Mouse (Mus musculus) limb, embryonic 10.5 days (tissue): Measurements from ENCODE around the gene Efl1. TPM values are rescaled to one million over a fixed set of nuclear protein-coding genes. Genes with fewer than 3 reads are reported as not detected.

ENCODE experiments used
- DNase-seq: peaks from one replicate; pipeline ENCODE4 v3.0.0-alpha.2; 2017; ENCODE audit warnings: low spot score
- H3K27ac ChIP-seq: fragments of 300-500 bp; sonication (generic); 2 replicates; pipeline ENCODE4 v1.5.1; 2016; ENCODE audit warnings: mild to moderate bottlenecking
- H3K27me3 ChIP-seq: fragments of 300-500 bp; sonication (generic); 2 replicates; pipeline ENCODE4 v1.6.1; 2016; ENCODE audit warnings: low read depth, mild to moderate bottlenecking; ENCODE audit not compliant: poor library complexity, severe bottlenecking
- H3K36me3 ChIP-seq: fragments of 300-500 bp; sonication (generic); 2 replicates; pipeline ENCODE4 v1.6.1; 2016; ENCODE audit warnings: mild to moderate bottlenecking, moderate library complexity
- H3K4me1 ChIP-seq: fragments of 300-500 bp; sonication (generic); 2 replicates; pipeline ENCODE4 v1.6.1; 2016
- H3K4me3 ChIP-seq: fragments of 300-500 bp; sonication (generic); 2 replicates; pipeline ENCODE4 v1.5.1; 2016; ENCODE audit warnings: mild to moderate bottlenecking, moderate library complexity
- H3K9me3 ChIP-seq: fragments of 300-500 bp; sonication (generic); replicated peaks from 2 replicates; pipeline ENCODE4 v1.6.1; 2016; ENCODE audit warnings: mild to moderate bottlenecking
- WGBS: fragments of 180-500 bp; shearing (Covaris S2); methylation state at CpG from one replicate; pipeline ENCODE4 v1.1.7; 2016; 5-methylcytosine and 5-hydroxymethylcytosine counted together
- polyA plus RNA-seq: library from polyadenylated mRNA; unstranded; fragments of >200 nt; fragmentation: Nextera tagmentation; extraction: Ambion mirVana; gene quantifications from 2 replicates; pipeline ENCODE4 v1.2.1, GENCODE M21; 2016

Gene Efl1
- polyA plus RNA-seq, 1 experiment from 2014 or later = 25.8 TPM

GRCm38 (mm10) chr7:82773884-82774283 lies 125.5 kb downstream of the Efl1 start:
- peaks cover 38% of the 10 kb centered on the region for H3K4me1 ChIP-seq
- peaks cover 17% of the 10 kb centered on the region for H3K36me3 ChIP-seq
- 0 out of 2 replicates have a peak, but pooled peaks cover 2% of the 10 kb centered on the region for H3K9me3 ChIP-seq
- no peak overlapping the region for H3K4me3 ChIP-seq
- no peak for DNase-seq
- H3K27ac ChIP-seq = no peak overlapping the region; the same call in 1 of the 2 replicates
- no peaks in the 10 kb centered on the region for H3K27me3 ChIP-seq
- whole genome bisulfite sequencing = 71% methylated on average over 6 of the region's 6 CpGs

GRCm38 (mm10) chr7:82775090-82775489 lies 126.7 kb downstream of the Efl1 start:
- H3K4me3 ChIP-seq = no peak overlapping the region
- H3K9me3 ChIP-seq = 0 out of 2 replicates have a peak, but pooled peaks cover 2% of the 10 kb centered on the region
- DNase-seq = no peak
- H3K4me1 ChIP-seq = peaks cover 26% of the 10 kb centered on the region
- WGBS = 95% methylated on average over 3 of the region's 3 CpGs
- H3K27ac ChIP-seq = peak overlapping the region; percentile 47
- peaks cover 24% of the 10 kb centered on the region for H3K36me3 ChIP-seq
- no peaks in the 10 kb centered on the region for H3K27me3 ChIP-seq

GRCm38 (mm10) chr7:82783071-82783470 lies 134.7 kb downstream of the Efl1 start:
- no peaks in the 10 kb centered on the region for H3K27me3 ChIP-seq
- H3K4me1 ChIP-seq = peaks cover 7% of the 10 kb centered on the region; the same call in 1 of the 2 replicates
- H3K4me3 ChIP-seq = no peak overlapping the region
- H3K36me3 ChIP-seq = peaks cover 11% of the 10 kb centered on the region; the same call in 1 of the 2 replicates
- 77% methylated on average over 2 of the region's 2 CpGs for WGBS
- no peak overlapping the region for H3K27ac ChIP-seq
- DNase-seq = no peak
- H3K9me3 ChIP-seq = no peaks in the 10 kb centered on the region

GRCm38 (mm10) chr7:82783693-82784092 lies 135.3 kb downstream of the Efl1 start:
- Histone ChIP-seq H3K36me3 (peaks cover 11% of the 10 kb centered on the region; the same call in 1 of the 2 replicates), H3K27ac (no peak overlapping the region), H3K9me3 (no peaks in the 10 kb centered on the region), H3K27me3 (no peaks in the 10 kb centered on the region), H3K4me3 (no peak overlapping the region), H3K4me1 (peaks cover 7% of the 10 kb centered on the region; the same call in 1 of the 2 replicates)
- 23% methylated on average over 6 of the region's 6 CpGs for WGBS
- DNase-seq = no peak

- no peaks in the 10 kb centered on the region for H3K27me3 ChIP-seq
- 68% methylated on average over 6 of the region's 6 CpGs for WGBS
- 0 out of 2 replicates have a peak, but pooled peaks cover 3% of the 10 kb centered on the region for H3K36me3 ChIP-seq
- no peak for DNase-seq
- no peaks in the 10 kb centered on the region for H3K9me3 ChIP-seq
- peaks cover 7% of the 10 kb centered on the region; the same call in 1 of the 2 replicates for H3K4me1 ChIP-seq
- H3K27ac ChIP-seq = no peak overlapping the region
- no peak overlapping the region for H3K4me3 ChIP-seq
Measured at GRCm38 (mm10) chr7:82785335-82785934, 137.0 kb downstream of the Efl1 start.

- no peaks in the 10 kb centered on the region for H3K9me3 ChIP-seq
- H3K27ac ChIP-seq = no peak overlapping the region
- peaks cover 7% of the 10 kb centered on the region; the same call in 1 of the 2 replicates for H3K4me1 ChIP-seq
- no peak overlapping the region for H3K4me3 ChIP-seq
- 86% methylated on average over 2 of the region's 2 CpGs for WGBS
- no peaks in the 10 kb centered on the region for H3K27me3 ChIP-seq
- H3K36me3 ChIP-seq = no peaks in the 10 kb centered on the region
- no peak for DNase-seq
Measured at GRCm38 (mm10) chr7:82785970-82786647, 137.7 kb downstream of the Efl1 start.

GRCm38 (mm10) chr7:82792644-82793043 lies 144.2 kb downstream of the Efl1 start:
- H3K9me3 ChIP-seq = no peaks in the 10 kb centered on the region
- no peaks in the 10 kb centered on the region for H3K4me1 ChIP-seq
- WGBS = 55% methylated on average over 2 of the region's 2 CpGs
- H3K27me3 ChIP-seq = no peaks in the 10 kb centered on the region
- H3K27ac ChIP-seq = no peak overlapping the region
- no peak overlapping the region for H3K4me3 ChIP-seq
- no peak for DNase-seq
- H3K36me3 ChIP-seq = no peaks in the 10 kb centered on the region

GRCm38 (mm10) chr7:82793111-82793510 lies 144.7 kb downstream of the Efl1 start:
- no peaks in the 10 kb centered on the region for H3K36me3 ChIP-seq
- H3K4me1 ChIP-seq = no peaks in the 10 kb centered on the region
- H3K9me3 ChIP-seq = no peaks in the 10 kb centered on the region
- no peak overlapping the region for H3K4me3 ChIP-seq
- H3K27me3 ChIP-seq = no peaks in the 10 kb centered on the region
- no peak for DNase-seq
- 89% methylated on average over 1 of the region's 1 CpGs for WGBS
- H3K27ac ChIP-seq = no peak overlapping the region

GRCm38 (mm10) chr7:82794542-82794941 lies 146.1 kb downstream of the Efl1 start:
- H3K36me3 ChIP-seq = no peaks in the 10 kb centered on the region
- H3K27me3 ChIP-seq = no peaks in the 10 kb centered on the region
- H3K27ac ChIP-seq = no peak overlapping the region
- no peaks in the 10 kb centered on the region for H3K4me1 ChIP-seq
- no peaks in the 10 kb centered on the region for H3K9me3 ChIP-seq
- H3K4me3 ChIP-seq = no peak overlapping the region
- WGBS = 53% methylated on average over 1 of the region's 1 CpGs
- no peak for DNase-seq

- no peak overlapping the region for H3K27ac ChIP-seq
- 62% methylated on average over 4 of the region's 4 CpGs for WGBS
- no peaks in the 10 kb centered on the region for H3K9me3 ChIP-seq
- DNase-seq = no peak
- no peaks in the 10 kb centered on the region for H3K36me3 ChIP-seq
- H3K4me3 ChIP-seq = no peak overlapping the region
- H3K27me3 ChIP-seq = no peaks in the 10 kb centered on the region
- no peaks in the 10 kb centered on the region for H3K4me1 ChIP-seq
Measured at GRCm38 (mm10) chr7:82802206-82802605, 153.8 kb downstream of the Efl1 start.

- Histone ChIP-seq H3K4me3 (no peak overlapping the region), H3K4me1 (peaks cover 24% of the 10 kb centered on the region), H3K27me3 (peaks cover 9% of the 10 kb centered on the region; the same call in 1 of the 2 replicates), H3K27ac (no peak overlapping the region), H3K9me3 (no peaks in the 10 kb centered on the region), H3K36me3 (no peaks in the 10 kb centered on the region)
- whole genome bisulfite sequencing = 84% methylated on average over 4 of the region's 4 CpGs
- no peak for DNase-seq
Measured at GRCm38 (mm10) chr7:82808257-82808656, 159.8 kb downstream of the Efl1 start.

- WGBS = 63% methylated on average over 5 of the region's 5 CpGs
- no peaks in the 10 kb centered on the region for H3K36me3 ChIP-seq
- peaks cover 24% of the 10 kb centered on the region for H3K4me1 ChIP-seq
- H3K27ac ChIP-seq = no peak overlapping the region
- no peak overlapping the region for H3K4me3 ChIP-seq
- H3K27me3 ChIP-seq = peaks cover 9% of the 10 kb centered on the region; the same call in 1 of the 2 replicates
- no peak for DNase-seq
- no peaks in the 10 kb centered on the region for H3K9me3 ChIP-seq
Measured at GRCm38 (mm10) chr7:82809126-82809525, 160.7 kb downstream of the Efl1 start.

- H3K4me3 ChIP-seq = peak overlapping the region; percentile 28; the same call in 1 of the 2 replicates
- H3K4me1 ChIP-seq = peaks cover 24% of the 10 kb centered on the region
- H3K27me3 ChIP-seq = peaks cover 9% of the 10 kb centered on the region; the same call in 1 of the 2 replicates
- DNase-seq = no peak
- peak overlapping the region; percentile 66; the same call in 1 of the 2 replicates for H3K27ac ChIP-seq
- no peaks in the 10 kb centered on the region for H3K9me3 ChIP-seq
- no peaks in the 10 kb centered on the region for H3K36me3 ChIP-seq
- 46% methylated on average over 5 of the region's 5 CpGs for WGBS
Measured at GRCm38 (mm10) chr7:82810799-82811139, 162.4 kb downstream of the Efl1 start.
